Mouse (Mus musculus): ENCODE measurements around the gene Arhgap6. TPM values are rescaled to one million over a fixed set of nuclear protein-coding genes. Genes with fewer than 3 reads are reported as not detected.

The Arhgap6 gene
- polyA plus RNA-seq, 1 experiment = 1.2 TPM

DNA sequence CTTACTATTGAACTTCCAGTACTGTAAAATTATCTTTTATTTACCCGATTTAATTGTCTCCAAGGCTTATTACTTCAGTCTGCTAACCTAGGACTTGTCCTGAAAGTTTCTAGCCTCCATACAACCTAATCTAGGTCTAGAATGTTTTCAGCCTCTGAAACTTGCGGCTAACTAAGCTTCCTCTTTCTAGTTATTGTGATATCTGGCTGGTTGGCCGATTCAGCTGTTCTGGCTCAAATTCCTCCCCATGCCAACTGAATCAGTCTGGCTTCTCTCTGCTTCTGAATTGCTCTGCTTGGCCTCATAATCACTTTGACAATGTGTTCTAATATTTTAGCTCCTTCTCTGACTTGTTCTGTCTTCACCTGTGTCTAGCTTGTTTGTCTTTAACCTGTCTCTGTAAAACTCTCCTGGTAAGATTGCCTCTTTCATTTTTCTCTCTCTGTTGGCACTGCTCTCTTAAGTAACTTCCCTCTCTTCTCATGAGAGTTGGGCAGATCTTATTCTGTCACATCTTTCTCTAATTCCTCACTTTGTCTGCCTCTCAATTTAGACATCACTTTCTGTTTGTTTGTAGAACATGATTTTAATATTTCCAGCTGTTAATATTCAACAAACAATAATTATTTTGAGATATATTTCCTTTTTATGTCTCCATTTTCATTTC lies 531.2 kb downstream of the Arhgap6 start:
- TF ChIP-seq POLR2A (IDR thresholded peaks at IDR 0.05; ENCODE audit: low read depth, low read length) (no peak), CTCF (IDR thresholded peaks at IDR 0.05; ENCODE audit: extremely low read depth, insufficient read length, insufficient replicate concordance, low read depth, low read length) (no peak)
- Histone ChIP-seq H3K27ac (ENCODE audit: insufficient read depth, low read depth, low read length) (no peak overlapping the region), H3K36me3 (ENCODE audit: control insufficient read depth, insufficient read depth, low read length) (no peaks in the 10 kb centered on the region), H3K4me1 (ENCODE audit: control insufficient read depth, insufficient read depth, insufficient read length, low read length) (no peaks in the 10 kb centered on the region), H3K27me3 (ENCODE audit: control insufficient read depth, insufficient read depth, low read length) (no peaks in the 10 kb centered on the region), H3K4me3 (ENCODE audit: low read depth, low read length) (no peak overlapping the region)
- 70% methylated on average over 3 of the region's 3 CpGs for WGBS

DNA sequence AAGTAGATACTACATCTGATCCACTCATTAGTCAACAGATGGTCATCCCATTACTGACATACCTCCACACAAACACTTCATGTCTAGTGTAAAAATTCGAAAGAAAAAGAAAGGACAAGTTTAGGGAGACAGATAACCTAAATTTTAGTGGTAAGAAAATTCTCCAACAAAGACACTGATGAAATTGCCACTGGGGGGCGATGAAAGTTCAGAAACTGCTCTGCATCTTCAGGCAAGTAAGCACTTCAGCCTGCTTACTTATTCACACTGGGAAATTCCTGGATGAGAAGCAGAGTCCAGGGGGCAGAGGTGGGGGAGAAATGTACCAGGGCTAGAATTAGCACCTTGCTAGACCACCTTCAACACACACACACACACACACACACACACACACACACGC lies 537.4 kb downstream of the Arhgap6 start:
- 34% methylated on average over 3 of the region's 3 CpGs for WGBS
- no peak overlapping the region for H3K27ac ChIP-seq (ENCODE audit: insufficient read depth, low read depth, low read length)
- H3K4me1 ChIP-seq (ENCODE audit: control insufficient read depth, insufficient read depth, insufficient read length, low read length) = no peaks in the 10 kb centered on the region
- H3K27me3 ChIP-seq (ENCODE audit: control insufficient read depth, insufficient read depth, low read length) = no peaks in the 10 kb centered on the region
- H3K4me3 ChIP-seq (ENCODE audit: low read depth, low read length) = no peak overlapping the region
- TF ChIP-seq CTCF (IDR thresholded peaks at IDR 0.05; ENCODE audit: extremely low read depth, insufficient read length, insufficient replicate concordance, low read depth, low read length) = no peak
- TF ChIP-seq POLR2A (IDR thresholded peaks at IDR 0.05; ENCODE audit: low read depth, low read length) = no peak
- H3K36me3 ChIP-seq (ENCODE audit: control insufficient read depth, insufficient read depth, low read length) = no peaks in the 10 kb centered on the region

DNA sequence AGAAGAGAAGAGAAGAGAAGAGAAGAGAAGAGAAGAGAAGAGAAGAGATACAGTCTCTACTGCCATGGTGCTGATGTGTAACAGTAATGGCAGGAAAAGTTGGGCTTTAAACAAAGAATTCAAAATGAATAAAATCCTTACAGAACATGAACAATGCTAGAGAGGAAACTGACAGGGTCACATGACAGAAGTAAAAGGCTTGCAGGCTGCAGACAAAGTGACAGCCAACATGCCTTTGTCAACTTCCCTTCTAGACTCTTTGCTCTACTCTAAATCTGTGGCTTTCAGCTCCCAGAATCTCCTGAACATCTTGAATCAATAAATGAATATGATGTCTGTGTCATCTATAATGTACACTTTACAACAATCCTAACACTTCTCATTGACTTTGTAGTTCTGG lies 542.7 kb downstream of the Arhgap6 start:
- TF ChIP-seq POLR2A (IDR thresholded peaks at IDR 0.05; ENCODE audit: low read depth, low read length) (no peak), CTCF (IDR thresholded peaks at IDR 0.05; ENCODE audit: extremely low read depth, insufficient read length, insufficient replicate concordance, low read depth, low read length) (no peak)
- no peak overlapping the region for H3K4me3 ChIP-seq (ENCODE audit: low read depth, low read length)
- H3K27me3 ChIP-seq (ENCODE audit: control insufficient read depth, insufficient read depth, low read length) = no peaks in the 10 kb centered on the region
- no peaks in the 10 kb centered on the region for H3K36me3 ChIP-seq (ENCODE audit: control insufficient read depth, insufficient read depth, low read length)
- no peaks in the 10 kb centered on the region for H3K4me1 ChIP-seq (ENCODE audit: control insufficient read depth, insufficient read depth, insufficient read length, low read length)
- H3K27ac ChIP-seq (ENCODE audit: insufficient read depth, low read depth, low read length) = no peak overlapping the region

DNA sequence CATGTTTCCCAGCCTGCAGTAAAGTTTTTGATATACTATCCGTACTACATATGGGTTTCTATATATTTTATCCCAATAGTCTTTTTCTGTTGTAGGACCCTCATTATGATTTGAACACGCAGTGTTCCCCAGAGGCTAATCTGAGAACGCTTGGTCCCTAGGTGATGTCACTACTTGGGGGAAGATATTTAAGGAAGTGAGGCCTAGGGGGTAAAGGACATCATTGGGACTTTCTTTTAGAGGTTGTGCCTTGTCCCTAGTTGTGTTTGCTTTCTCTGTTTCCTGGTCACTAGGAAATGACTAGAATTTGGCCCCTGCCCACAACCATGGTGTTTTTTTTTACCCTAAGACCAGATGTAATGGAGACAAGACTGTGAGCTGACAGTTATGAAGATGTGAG lies 543.3 kb downstream of the Arhgap6 start:
- Histone ChIP-seq H3K4me1 (ENCODE audit: control insufficient read depth, insufficient read depth, insufficient read length, low read length) (no peaks in the 10 kb centered on the region), H3K27ac (ENCODE audit: insufficient read depth, low read depth, low read length) (no peak overlapping the region), H3K27me3 (ENCODE audit: control insufficient read depth, insufficient read depth, low read length) (no peaks in the 10 kb centered on the region), H3K4me3 (ENCODE audit: low read depth, low read length) (no peak overlapping the region), H3K36me3 (ENCODE audit: control insufficient read depth, insufficient read depth, low read length) (no peaks in the 10 kb centered on the region)
- no peak for TF ChIP-seq CTCF (IDR thresholded peaks at IDR 0.05; ENCODE audit: extremely low read depth, insufficient read length, insufficient replicate concordance, low read depth, low read length)
- TF ChIP-seq POLR2A (IDR thresholded peaks at IDR 0.05; ENCODE audit: low read depth, low read length) = no peak
- 78% methylated on average over 3 of the region's 3 CpGs for WGBS

Other genes starting within 250 kb of the Arhgap6 start
- 0.01 TPM in 1 of 2 replicates, not detected in the other for gene Frmpd4, start 217.9 kb upstream of the Arhgap6 start, polyA plus RNA-seq (2012; rRNA removed)
- gene Msl3, start 121.2 kb upstream of the Arhgap6 start, polyA plus RNA-seq (2012; rRNA removed) = 4.5 and 6.7 TPM in 2 replicates

Measured in small intestine, adult 2 months (tissue).